Mouse (Mus musculus) spleen, adult 2 months (tissue): ENCODE results near the gene Arhgap33. TPM values are rescaled to one million over a fixed set of nuclear protein-coding genes. Genes with fewer than 3 reads are reported as not detected.
"Not testable (repeated sequence)": the region's sequence is repeated elsewhere in the genome, so short reads cannot be mapped to it uniquely, and the experiment has no call there.

ENCODE experiments used
- DNase-seq, 2 experiments: peaks; one replicate each; pipeline versions ENCODE4 v3.0.0 to v3.0.0-alpha.2; 2012 to 2021; ENCODE audit warnings: low spot score in 2 of 2, low read depth in 1 of 2
- H3K27ac ChIP-seq: fragments of 200-500 bp; 2 replicates; pipeline ENCODE4 v1.5.1; 2012; ENCODE audit warnings: low read length, inconsistent platforms; ENCODE audit not compliant: insufficient read depth
- H3K27me3 ChIP-seq: fragments of 200-500 bp; 2 replicates; pipeline ENCODE4 v1.6.1; 2012; ENCODE audit warnings: mild to moderate bottlenecking, moderate library complexity, low read length, inconsistent platforms; ENCODE audit not compliant: control insufficient read depth, insufficient read depth
- H3K36me3 ChIP-seq: fragments of 200-500 bp; 2 replicates; pipeline ENCODE4 v1.6.1; 2012; ENCODE audit warnings: mild to moderate bottlenecking, low read length, inconsistent platforms; ENCODE audit not compliant: control insufficient read depth, insufficient read depth
- H3K4me1 ChIP-seq: fragments of 200-500 bp; 2 replicates; pipeline ENCODE4 v1.6.1; 2011; ENCODE audit warnings: inconsistent platforms; ENCODE audit not compliant: control insufficient read depth, insufficient read depth, insufficient read length
- H3K4me3 ChIP-seq: fragments of 200-500 bp; 2 replicates; pipeline ENCODE4 v1.5.1; 2011; ENCODE audit warnings: mild to moderate bottlenecking, inconsistent platforms; ENCODE audit not compliant: insufficient read depth, insufficient read length; ENCODE audit errors: extremely low read depth
- CTCF ChIP-seq: fragments of 200-500 bp; IDR thresholded peaks from 2 replicates; pipeline ENCODE4 v1.5.1; 2011; ENCODE audit warnings: mild to moderate bottlenecking, inconsistent platforms; ENCODE audit not compliant: insufficient read depth, insufficient read length, insufficient replicate concordance; ENCODE audit errors: extremely low read depth
- POLR2A ChIP-seq: fragments of 200-500 bp; IDR thresholded peaks from 2 replicates; pipeline ENCODE4 v1.6.1; 2011; ENCODE audit warnings: low read depth, low read length, inconsistent platforms
- WGBS: fragments of 180-500 bp; shearing (Covaris S2); methylation state at CpG from one replicate; pipeline ENCODE4 v1.1.7; 2018; 5-methylcytosine and 5-hydroxymethylcytosine counted together
- polyA plus RNA-seq: library from polyadenylated mRNA; depleted of rRNA; stranded (reverse); fragments of >200 nt; gene quantifications from 2 replicates; pipeline ENCODE4 v1.2.3, GENCODE M21; 2012

Gene Arhgap33
- polyA plus RNA-seq, 1 experiment: 18.4 TPM

DNA sequence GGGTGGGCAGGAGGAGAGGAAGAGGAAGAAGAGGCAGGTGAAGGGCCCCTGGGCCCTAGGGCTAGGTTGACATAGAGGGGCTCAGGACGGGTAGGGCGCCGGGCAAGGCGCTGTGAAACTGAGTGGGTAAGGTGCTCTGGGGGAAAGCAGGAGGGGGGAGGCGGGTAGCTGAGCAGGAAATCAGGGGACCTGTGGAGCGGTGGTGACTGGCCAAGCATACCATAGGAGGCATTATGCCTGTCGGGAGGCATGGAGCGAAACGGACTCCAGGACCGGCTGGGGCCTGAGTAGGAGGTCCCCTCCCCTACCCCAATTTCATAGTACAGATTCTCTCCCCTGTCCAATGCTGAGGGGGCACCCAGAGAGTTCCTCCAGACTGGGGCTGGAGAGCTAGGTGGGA is 12.0 kb downstream of the Arhgap33 start:
- Histone ChIP-seq H3K4me1 (no peaks in the 10 kb centered on the region), H3K27me3 (no peaks in the 10 kb centered on the region), H3K36me3 (no peaks in the 10 kb centered on the region; the same call in 1 of the 2 replicates), H3K4me3 (no peak overlapping the region), H3K27ac (no peak overlapping the region)
- no peak for DNase-seq
- 93% methylated on average over 10 of the region's 10 CpGs for WGBS
- TF ChIP-seq CTCF (no peak), POLR2A (no peak)

GRCm38 (mm10) chr7:30520856-30521255 is 14.0 kb downstream of the Arhgap33 start:
- TF ChIP-seq POLR2A (no peak), CTCF (no peak)
- Histone ChIP-seq H3K27ac (no peak overlapping the region), H3K4me3 (no peak overlapping the region), H3K27me3 (no peaks in the 10 kb centered on the region), H3K36me3 (no peaks in the 10 kb centered on the region; the same call in 1 of the 2 replicates), H3K4me1 (no peaks in the 10 kb centered on the region)
- no peak for DNase-seq
- 91% methylated on average over 5 of the region's 5 CpGs for WGBS

- Histone ChIP-seq H3K27ac (no peak overlapping the region), H3K4me1 (no peaks in the 10 kb centered on the region), H3K36me3 (no peaks in the 10 kb centered on the region), H3K4me3 (no peak overlapping the region), H3K27me3 (no peaks in the 10 kb centered on the region)
- 65% methylated on average over 4 of the region's 4 CpGs for WGBS
- DNase-seq: no peak
- TF ChIP-seq CTCF (no peak), POLR2A (no peak)
Measured at GRCm38 (mm10) chr7:30520396-30520795, 14.5 kb downstream of the Arhgap33 start.

GRCm38 (mm10) chr7:30518325-30518724 is 16.5 kb downstream of the Arhgap33 start:
- Histone ChIP-seq H3K27me3 (no peaks in the 10 kb centered on the region), H3K4me1 (no peaks in the 10 kb centered on the region)
- WGBS: 53% methylated on average over 8 of the region's 8 CpGs

DNA sequence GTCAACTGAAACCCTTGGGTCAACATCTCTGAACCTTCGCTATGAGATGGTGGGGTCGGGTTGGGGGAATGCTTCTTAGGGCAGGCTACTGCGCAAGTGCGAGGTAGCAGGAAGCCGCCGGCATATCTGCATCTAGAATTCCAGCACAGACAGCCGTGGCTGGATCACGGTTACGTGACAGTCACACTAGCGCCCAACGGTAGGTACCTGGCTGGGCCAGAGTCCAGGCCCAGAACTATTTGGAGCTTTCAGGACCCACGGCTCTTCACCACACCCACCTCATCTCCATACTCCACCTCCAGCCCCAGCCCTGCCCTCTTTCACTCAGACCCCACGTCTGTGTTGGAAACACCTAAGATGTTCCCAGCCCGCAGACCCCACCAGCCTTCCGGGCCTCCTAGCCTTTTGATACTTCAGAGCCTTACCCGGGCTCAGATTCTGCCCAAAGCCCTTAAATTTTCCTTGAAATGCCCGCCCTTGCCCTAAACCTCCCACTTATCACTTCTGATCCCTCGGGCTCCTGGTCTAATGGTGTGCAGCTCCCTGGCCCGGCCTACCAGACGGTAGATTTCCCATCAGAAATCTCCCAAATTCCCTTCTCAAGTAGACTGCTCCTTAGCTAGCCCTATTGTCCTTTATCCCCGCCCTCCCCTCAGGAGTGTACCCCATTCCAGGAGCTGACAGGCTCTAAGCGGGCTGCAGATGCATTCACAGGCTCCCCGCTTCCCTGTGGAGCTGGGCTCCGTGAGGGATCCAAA is 19.7 kb downstream of the Arhgap33 start:
- no peak for TF ChIP-seq POLR2A
- TF ChIP-seq CTCF: no peak
- 76% methylated on average over 24 of the region's 24 CpGs for WGBS
- H3K27me3 ChIP-seq: no peaks in the 10 kb centered on the region

More at GRCm38 (mm10) chr7:30518325-30518724, 16.5 kb downstream of the Arhgap33 start:
- no peaks in the 10 kb centered on the region for H3K36me3 ChIP-seq
- no peak overlapping the region for H3K27ac ChIP-seq
- no peak overlapping the region for H3K4me3 ChIP-seq
- TF ChIP-seq POLR2A (no peak), CTCF (no peak)
- DNase-seq: no peak

GRCm38 (mm10) chr7:30508061-30508460 is 26.8 kb downstream of the Arhgap33 start:
- 23% methylated on average over 4 of the region's 4 CpGs for WGBS
- no peak overlapping the region for H3K27ac ChIP-seq
- H3K4me3 ChIP-seq: no peak overlapping the region
- DNase-seq: no peak
- no peaks in the 10 kb centered on the region for H3K27me3 ChIP-seq
- TF ChIP-seq CTCF (no peak), POLR2A (no peak)
- no peaks in the 10 kb centered on the region for H3K36me3 ChIP-seq
- H3K4me1 ChIP-seq: no peaks in the 10 kb centered on the region

More for the DNA sequence above, 19.7 kb downstream of the Arhgap33 start:
- Histone ChIP-seq H3K4me3 (no peak overlapping the region), H3K27ac (no peak overlapping the region), H3K4me1 (no peaks in the 10 kb centered on the region), H3K36me3 (no peaks in the 10 kb centered on the region)
- DNase-seq: no peak

DNA sequence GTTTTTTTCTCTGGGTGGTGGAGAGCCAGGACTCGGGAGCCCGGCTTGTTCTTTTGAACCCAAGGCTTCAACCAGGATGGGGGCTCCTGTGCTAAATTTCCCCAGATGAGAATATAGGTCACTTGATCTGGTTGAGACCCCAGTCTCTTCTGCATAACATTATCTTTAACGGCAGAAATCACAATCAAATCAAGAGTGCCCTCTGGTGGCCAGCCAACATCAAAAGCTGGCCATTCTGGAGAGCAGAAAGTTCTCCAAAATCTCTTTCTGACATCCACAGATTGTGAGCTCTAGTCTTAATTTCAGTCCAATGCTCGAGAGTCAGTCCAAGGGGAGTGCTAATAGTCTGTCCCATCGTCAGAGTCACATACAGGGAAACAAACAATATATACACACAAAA is 33.7 kb downstream of the Arhgap33 start:
- 76% methylated on average over 5 of the region's 5 CpGs for WGBS
- DNase-seq, H3K36me3 ChIP-seq, H3K27me3 ChIP-seq, H3K4me3 ChIP-seq, H3K27ac ChIP-seq, H3K4me1 ChIP-seq: not testable (repeated sequence)

GRCm38 (mm10) chr7:30495506-30496042 is 39.3 kb downstream of the Arhgap33 start:
- not testable (repeated sequence) for H3K36me3 ChIP-seq, DNase-seq, H3K4me3 ChIP-seq, H3K27ac ChIP-seq, H3K27me3 ChIP-seq, H3K4me1 ChIP-seq
- 50% methylated on average over 5 of the region's 5 CpGs for WGBS
